Mouse (Mus musculus) heart, adult 2 months (tissue): Measurements from ENCODE around the gene Tnk1.

Experiments
- CTCF ChIP-seq: fragments of 200-600 bp; IDR thresholded peaks from 2 replicates; pipeline ENCODE4 v1.8.1; 2022; ENCODE audit warnings: antibody characterized with exemption, mild to moderate bottlenecking, moderate library complexity
- EP300 ChIP-seq: fragments of 200-500 bp; IDR thresholded peaks from 2 replicates; pipeline ENCODE4 v1.6.1; 2011; ENCODE audit warnings: low read depth, low read length, control low read depth; ENCODE audit not compliant: insufficient read depth
- POLR2A ChIP-seq: fragments of 200-500 bp; IDR thresholded peaks from 2 replicates; pipeline ENCODE4 v1.6.1; 2011; ENCODE audit warnings: mild to moderate bottlenecking, low read depth, low read length, control low read depth; ENCODE audit not compliant: insufficient read depth

GRCm38 (mm10) chr11:69876867-69877266 is 18.3 kb upstream of the Tnk1 start:
- peak; percentile 31; the same call in 1 of the 2 replicates for TF ChIP-seq POLR2A
- peak; percentile 89 for TF ChIP-seq EP300
- TF ChIP-seq CTCF = peak; percentile 98
